Mouse (Mus musculus) midbrain, embryonic 16.5 days (tissue): Measurements from ENCODE around the gene Gm2696. TPM values are rescaled to one million over a fixed set of nuclear protein-coding genes. Genes with fewer than 3 reads are reported as not detected.
"Not testable (repeated sequence)": the region's sequence is repeated elsewhere in the genome, so short reads cannot be mapped to it uniquely, and the experiment has no call there.

ENCODE experiments used
- ATAC-seq: fragments of 200-750 bp; cut with Nextera tagmentation; 2 replicates; pipeline ENCODE4 v1.8.0; 2017; ENCODE audit warnings: moderate TSS enrichment
- H3K27ac ChIP-seq: fragments of 300-500 bp; sonication (generic); 2 replicates; pipeline ENCODE4 v1.5.1; 2014; ENCODE audit warnings: mild to moderate bottlenecking, low read length, mixed read lengths
- H3K27me3 ChIP-seq: fragments of 300-500 bp; sonication (generic); 2 replicates; pipeline ENCODE4 v1.6.1; 2014; ENCODE audit warnings: low read depth, low read length, mixed read lengths; ENCODE audit not compliant: control insufficient read depth, insufficient read depth
- H3K36me3 ChIP-seq: fragments of 300-500 bp; sonication (generic); 2 replicates; pipeline ENCODE4 v1.6.1; 2014; ENCODE audit warnings: mild to moderate bottlenecking, low read length, moderate library complexity, mixed read lengths; ENCODE audit not compliant: control insufficient read depth, insufficient read depth
- H3K4me1 ChIP-seq: fragments of 300-500 bp; sonication (generic); 2 replicates; pipeline ENCODE4 v1.6.1; 2014; ENCODE audit warnings: mild to moderate bottlenecking, low read length, mixed read lengths; ENCODE audit not compliant: control insufficient read depth, insufficient read depth
- H3K4me2 ChIP-seq: fragments of 300-500 bp; sonication (generic); 2 replicates; pipeline ENCODE4 v1.6.1; 2014; ENCODE audit warnings: mild to moderate bottlenecking, low read length, mixed read lengths
- H3K4me3 ChIP-seq: fragments of 300-500 bp; sonication (generic); 2 replicates; pipeline ENCODE4 v1.5.1; 2014; ENCODE audit warnings: low read depth, mild to moderate bottlenecking, low read length, moderate library complexity, mixed read lengths
- H3K9ac ChIP-seq: fragments of 300-500 bp; sonication (generic); 2 replicates; pipeline ENCODE4 v1.6.1; 2014; ENCODE audit warnings: low read depth, low read length, mixed read lengths
- H3K9me3 ChIP-seq: fragments of 300-500 bp; sonication (generic); replicated peaks from 2 replicates; pipeline ENCODE4 v1.6.1; 2014; ENCODE audit warnings: mild to moderate bottlenecking, low read length, mixed read lengths; ENCODE audit not compliant: control insufficient read depth, poor library complexity, severe bottlenecking
- WGBS: fragments of 180-500 bp; shearing (Covaris S2); extraction: QIAGEN DNeasy Blood & Tissue Kit; methylation state at CpG from one replicate; pipeline ENCODE4 v1.1.7; 2014; 5-methylcytosine and 5-hydroxymethylcytosine counted together
- polyA plus RNA-seq: library from polyadenylated mRNA; unstranded; fragments of >200 nt; fragmentation: Nextera tagmentation; extraction: Ambion mirVana; gene quantifications from 2 replicates; pipeline ENCODE4 v1.2.1, GENCODE M21; 2015

The Gm2696 gene
- polyA plus RNA-seq, 1 experiment from 2014 or later, result not detected

DNA sequence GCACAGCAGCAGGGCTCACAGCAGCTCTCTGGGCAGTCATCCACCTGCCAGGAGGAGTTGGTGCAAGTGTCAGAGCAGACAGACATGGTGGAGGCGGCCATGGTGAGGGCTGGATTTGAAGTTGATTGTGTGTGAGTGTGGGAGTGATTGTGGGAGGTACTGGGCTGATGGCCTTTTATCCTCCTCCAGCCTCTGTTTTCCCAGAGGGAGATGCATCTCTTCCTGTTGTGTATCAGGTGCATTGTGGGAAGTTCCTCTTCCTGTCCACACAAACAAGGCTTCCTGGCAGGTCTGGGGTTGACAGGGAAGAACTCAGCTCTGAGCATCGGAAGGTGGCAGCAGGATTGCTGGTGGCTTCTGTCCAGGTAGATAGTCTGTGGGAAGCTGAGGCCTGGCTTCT is 19.5 kb upstream of the Gm2696 start, which contains the start of gene Gm9639:
Gm9639 (minus strand) TSS at position 101 of the 400 bp plus-strand sequence.
- WGBS, result 94% methylated on average over 2 of the region's 2 CpGs
- no peak for ATAC-seq
- H3K36me3 ChIP-seq, result no peaks in the 10 kb centered on the region

DNA sequence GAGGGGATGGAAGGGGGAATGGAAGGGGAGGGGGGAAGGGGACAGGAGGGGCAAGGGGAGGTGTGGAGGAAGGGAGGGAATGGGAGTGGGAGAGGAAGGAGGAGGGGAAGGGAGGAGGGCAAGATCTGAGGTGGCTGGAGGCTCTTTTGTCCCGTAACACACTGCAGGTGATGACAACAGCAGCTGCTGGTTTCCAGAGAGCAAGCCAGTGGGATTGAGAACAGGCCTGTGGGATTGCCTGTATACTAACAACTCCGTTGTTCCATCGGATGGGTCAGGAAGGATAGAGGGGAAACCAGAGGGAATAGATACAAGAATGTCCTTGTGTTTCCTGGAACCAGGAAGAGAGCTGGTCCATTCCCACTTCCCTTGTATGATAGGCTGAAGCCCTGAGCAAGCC is 16.8 kb upstream of the Gm2696 start:
- Histone ChIP-seq H3K4me3 (no peak overlapping the region), H3K4me1 (no peaks in the 10 kb centered on the region), H3K27ac (no peak overlapping the region), H3K27me3 (no peaks in the 10 kb centered on the region), H3K36me3 (no peaks in the 10 kb centered on the region), H3K9me3 (no peaks in the 10 kb centered on the region), H3K4me2 (no peak overlapping the region), H3K9ac (no peak overlapping the region)
- WGBS, result 18% methylated on average over 3 of the region's 3 CpGs
- ATAC-seq, result no peak

More for the DNA sequence above, 19.5 kb upstream of the Gm2696 start, which contains the start of gene Gm9639:
- H3K9ac ChIP-seq, result no peak within 1 kb of the TSS
- H3K4me1 ChIP-seq, result no peaks in the 10 kb centered on the region
- no peaks in the 10 kb centered on the region for H3K9me3 ChIP-seq
- H3K27me3 ChIP-seq, result no peaks in the 10 kb centered on the region
- no peak within 1 kb of the TSS for H3K27ac ChIP-seq
- no peak within 1 kb of the TSS for H3K4me2 ChIP-seq
- H3K4me3 ChIP-seq, result no peak within 1 kb of the TSS

DNA sequence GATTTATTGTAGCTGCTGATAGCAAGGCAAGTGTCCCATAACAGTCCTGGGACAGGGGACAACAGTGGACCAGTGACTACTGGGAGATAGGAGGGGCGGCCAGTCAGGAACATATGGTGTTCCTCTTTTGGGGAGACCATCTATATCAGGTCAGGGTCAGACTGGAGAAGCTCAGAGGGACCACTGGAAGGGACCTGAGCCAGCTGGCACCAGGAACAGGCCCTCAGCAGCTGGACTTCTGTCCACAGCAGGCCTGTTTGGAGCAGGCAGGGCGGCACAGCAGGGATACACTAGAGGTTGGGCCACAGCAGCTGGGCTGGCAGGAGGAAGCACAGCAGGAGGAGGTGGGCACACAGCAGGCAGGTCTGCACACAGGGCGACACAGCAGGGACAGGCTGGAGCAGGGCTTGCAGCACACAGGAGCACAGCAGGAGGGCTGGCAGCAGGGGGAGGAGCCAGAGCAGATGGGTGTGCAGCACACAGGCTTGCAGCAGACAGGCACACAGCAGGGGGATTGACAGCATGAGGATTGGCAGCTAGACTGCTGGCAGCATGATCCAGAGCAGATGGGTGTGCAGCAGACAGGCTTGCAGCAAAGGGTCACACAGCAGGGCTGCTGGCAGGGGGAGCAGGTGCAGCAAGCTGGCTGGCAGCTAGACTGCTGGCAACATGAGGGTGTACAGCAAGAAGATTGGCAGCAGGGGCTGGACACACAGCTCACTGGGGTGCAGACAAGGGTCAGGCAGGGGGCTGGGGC is 16.1 kb upstream of the Gm2696 start:
- ATAC-seq, H3K9me3 ChIP-seq: not testable (repeated sequence)

DNA sequence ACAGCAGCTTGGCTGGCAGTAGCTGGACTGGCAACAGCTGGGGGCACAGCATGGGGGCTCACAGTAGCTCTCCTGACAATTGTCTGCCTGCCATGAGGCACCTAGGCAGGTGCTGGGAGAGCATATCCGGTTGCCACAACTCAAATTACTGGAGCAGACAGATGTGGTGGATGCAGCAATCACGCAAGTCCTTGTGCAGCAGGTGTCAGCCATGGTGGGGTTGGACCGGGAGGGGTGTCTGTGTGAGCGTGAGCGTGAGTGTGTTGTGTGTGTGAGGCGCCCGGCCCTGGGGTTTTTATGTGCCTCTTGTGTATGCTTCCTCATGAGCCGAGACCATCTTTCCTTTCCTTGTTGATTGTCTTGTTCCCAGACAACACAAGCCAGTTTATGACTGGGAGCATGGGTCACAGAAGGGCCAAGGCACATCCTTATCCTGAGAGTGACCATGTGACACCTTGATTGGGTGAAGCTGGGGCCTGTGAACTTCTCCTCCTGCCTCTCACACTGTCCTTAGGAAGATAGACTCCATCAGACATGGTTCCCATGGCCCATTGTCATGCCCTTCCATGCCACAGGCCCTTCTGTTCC is 15.5 kb upstream of the Gm2696 start, which contains the start of gene Gm19668:
Gm19668 (minus strand) TSS at position 213 of the 588 bp plus-strand sequence.
- no peak within 1 kb of the TSS for H3K27ac ChIP-seq
- 66% methylated on average over 8 of the region's 8 CpGs for WGBS
- ATAC-seq, result no peak

More for the DNA sequence above, 16.1 kb upstream of the Gm2696 start:
- not testable (repeated sequence) for H3K36me3 ChIP-seq, H3K9ac ChIP-seq, H3K27me3 ChIP-seq, H3K4me2 ChIP-seq, H3K27ac ChIP-seq, H3K4me3 ChIP-seq, H3K4me1 ChIP-seq
- WGBS, result 39% methylated on average over 3 of the region's 3 CpGs

DNA sequence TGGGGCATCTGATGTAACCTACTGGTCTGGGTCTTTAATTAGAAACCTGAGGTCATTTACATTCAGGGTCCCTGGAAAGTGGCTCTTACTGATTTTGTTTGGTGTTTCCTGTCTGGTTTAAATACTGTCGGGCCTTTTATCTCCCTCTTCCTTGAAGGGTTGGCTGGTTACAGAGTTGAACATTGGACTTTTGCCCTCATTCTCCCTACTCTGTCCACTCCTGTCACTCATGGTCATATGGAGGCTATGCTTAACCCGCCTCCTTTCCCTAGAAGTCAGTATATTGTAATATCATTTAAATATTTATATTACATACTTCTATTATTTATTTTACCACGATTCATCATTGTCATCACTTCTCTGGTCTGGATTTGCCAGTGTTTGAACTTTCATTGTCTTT is 10.4 kb upstream of the Gm2696 start:
- Histone ChIP-seq H3K9me3 (no peaks in the 10 kb centered on the region), H3K4me2 (no peak overlapping the region), H3K4me3 (no peak overlapping the region), H3K9ac (no peak overlapping the region), H3K4me1 (no peaks in the 10 kb centered on the region), H3K36me3 (no peaks in the 10 kb centered on the region), H3K27ac (no peak overlapping the region), H3K27me3 (no peaks in the 10 kb centered on the region)
- ATAC-seq, result no peak
- WGBS, result 85% methylated on average over 3 of the region's 3 CpGs

More for the DNA sequence above, 15.5 kb upstream of the Gm2696 start, which contains the start of gene Gm19668:
- no peaks in the 10 kb centered on the region for H3K4me1 ChIP-seq
- no peaks in the 10 kb centered on the region for H3K36me3 ChIP-seq
- H3K27me3 ChIP-seq, result no peaks in the 10 kb centered on the region
- no peak within 1 kb of the TSS for H3K4me3 ChIP-seq
- H3K9ac ChIP-seq, result no peak within 1 kb of the TSS
- H3K4me2 ChIP-seq, result no peak within 1 kb of the TSS
- H3K9me3 ChIP-seq, result no peaks in the 10 kb centered on the region

DNA sequence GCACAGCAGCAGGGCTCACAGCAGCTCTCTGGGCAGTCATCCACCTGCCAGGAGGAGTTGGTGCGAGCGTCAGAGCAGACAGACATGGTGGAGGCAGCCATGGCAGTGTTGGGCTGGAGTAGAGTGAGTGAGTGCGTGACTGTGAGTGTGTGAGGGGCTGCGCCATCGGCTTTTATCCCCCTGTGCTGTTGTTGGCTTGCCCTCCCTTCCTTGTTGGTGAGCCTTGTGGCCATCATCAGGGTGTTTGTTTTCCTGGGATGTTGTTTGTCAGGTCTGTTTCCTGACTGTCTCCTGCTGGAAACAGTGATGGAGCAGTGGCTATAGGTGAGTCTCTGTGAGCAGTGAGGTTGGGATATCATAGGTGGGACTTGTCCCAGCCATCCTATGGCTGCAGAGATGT is 2.7 kb upstream of the Gm2696 start, which contains the start of gene Gm9507:
Gm9507 (minus strand) TSS at position 101 of the 400 bp plus-strand sequence.
- ATAC-seq, result no peak
- WGBS, result 69% methylated on average over 5 of the region's 5 CpGs

DNA sequence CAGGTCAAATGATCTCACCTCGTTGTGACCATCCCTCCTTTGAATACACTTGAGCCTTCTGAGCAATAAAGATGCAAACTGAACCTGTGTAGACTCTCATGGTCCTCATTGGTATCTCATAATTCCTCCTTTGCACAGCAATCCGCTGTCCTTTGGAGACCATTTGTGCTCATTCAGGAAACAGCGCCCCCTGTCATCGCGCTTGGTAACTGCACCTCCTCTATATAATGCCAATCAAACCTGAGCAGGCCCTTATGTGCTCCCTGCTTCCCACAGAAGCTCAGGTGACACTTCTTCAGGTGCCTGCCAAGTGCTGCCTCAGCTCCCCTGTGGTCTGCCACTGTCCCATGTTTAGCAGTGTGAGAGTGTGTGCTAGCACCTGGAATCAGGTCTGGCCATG is 1.0 kb downstream of the Gm2696 start:
- no peak overlapping the region for H3K4me3 ChIP-seq
- ATAC-seq, result no peak
- H3K9me3 ChIP-seq, result no peaks in the 10 kb centered on the region
- H3K27me3 ChIP-seq, result no peaks in the 10 kb centered on the region
- H3K4me2 ChIP-seq, result no peak overlapping the region
- no peak overlapping the region for H3K9ac ChIP-seq
- no peak overlapping the region for H3K27ac ChIP-seq
- H3K4me1 ChIP-seq, result no peaks in the 10 kb centered on the region
- no peaks in the 10 kb centered on the region for H3K36me3 ChIP-seq
- WGBS, result 38% methylated on average over 5 of the region's 5 CpGs

More for the DNA sequence above, 2.7 kb upstream of the Gm2696 start, which contains the start of gene Gm9507:
- no peaks in the 10 kb centered on the region for H3K36me3 ChIP-seq
- no peaks in the 10 kb centered on the region for H3K27me3 ChIP-seq
- no peak within 1 kb of the TSS for H3K4me3 ChIP-seq
- no peaks in the 10 kb centered on the region for H3K4me1 ChIP-seq
- H3K27ac ChIP-seq, result no peak within 1 kb of the TSS
- H3K9me3 ChIP-seq, result no peaks in the 10 kb centered on the region
- H3K9ac ChIP-seq, result no peak within 1 kb of the TSS
- H3K4me2 ChIP-seq, result no peak within 1 kb of the TSS

DNA sequence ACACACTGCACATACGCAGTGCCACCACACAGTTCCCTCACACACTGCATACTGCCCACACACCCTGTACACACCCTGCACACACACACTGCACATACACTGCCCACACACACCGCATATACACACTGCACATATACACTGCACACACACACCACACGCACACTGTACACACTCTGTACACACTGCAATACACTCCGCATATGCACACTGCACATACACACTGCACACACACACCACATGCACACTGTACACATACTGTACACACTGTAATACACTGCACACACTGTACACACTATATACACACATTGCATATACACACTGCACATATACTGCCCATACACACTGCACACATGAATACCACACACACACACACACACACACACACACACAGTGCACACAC is 4.0 kb downstream of the Gm2696 start:
- H3K9ac ChIP-seq, result no peak overlapping the region
- no peak overlapping the region for H3K27ac ChIP-seq

DNA sequence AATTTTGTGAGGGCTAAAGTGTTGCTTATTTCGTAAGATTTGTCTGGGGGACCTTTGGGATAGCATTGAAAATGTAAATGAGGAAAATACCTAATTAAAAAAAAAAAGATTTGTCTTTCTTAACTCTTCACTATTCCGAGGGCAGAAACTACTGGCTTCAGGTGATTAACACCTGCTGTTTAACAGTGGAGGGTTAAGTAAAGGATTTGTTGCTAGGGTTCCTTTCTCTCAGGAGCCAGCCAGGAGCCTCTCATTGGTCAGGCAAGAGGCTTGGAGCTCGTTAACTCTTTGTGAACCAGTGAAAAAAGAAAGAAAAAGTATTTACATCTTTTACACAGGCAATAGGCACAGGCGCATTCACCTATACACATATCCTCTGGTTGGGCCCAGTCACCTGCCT is 4.7 kb downstream of the Gm2696 start:
- peak overlapping the region; percentile 26; the same call in 1 of the 2 replicates for H3K4me2 ChIP-seq
- no peaks in the 10 kb centered on the region for H3K36me3 ChIP-seq
- H3K4me1 ChIP-seq, result no peaks in the 10 kb centered on the region
- H3K27me3 ChIP-seq, result no peaks in the 10 kb centered on the region
- 0 out of 2 replicates have a peak, but pooled peaks cover 2% of the 10 kb centered on the region for H3K9me3 ChIP-seq
- 28% methylated on average over 4 of the region's 4 CpGs for WGBS
- peak; percentile 62; the same call in 1 of the 2 replicates for ATAC-seq
- no peak overlapping the region for H3K4me3 ChIP-seq
- H3K27ac ChIP-seq, result no peak overlapping the region
- no peak overlapping the region for H3K9ac ChIP-seq

More for the DNA sequence above, 4.0 kb downstream of the Gm2696 start:
- no peaks in the 10 kb centered on the region for H3K36me3 ChIP-seq
- H3K4me3 ChIP-seq, result no peak overlapping the region
- no peaks in the 10 kb centered on the region for H3K27me3 ChIP-seq
- no peaks in the 10 kb centered on the region for H3K9me3 ChIP-seq
- peak; percentile 60 for ATAC-seq
- no peaks in the 10 kb centered on the region for H3K4me1 ChIP-seq
- WGBS, result 95% methylated on average over 4 of the region's 4 CpGs
- no peak overlapping the region for H3K4me2 ChIP-seq
